Mouse (Mus musculus): Measurements from ENCODE around the gene Mlycd.

Gene Mlycd

DNA sequence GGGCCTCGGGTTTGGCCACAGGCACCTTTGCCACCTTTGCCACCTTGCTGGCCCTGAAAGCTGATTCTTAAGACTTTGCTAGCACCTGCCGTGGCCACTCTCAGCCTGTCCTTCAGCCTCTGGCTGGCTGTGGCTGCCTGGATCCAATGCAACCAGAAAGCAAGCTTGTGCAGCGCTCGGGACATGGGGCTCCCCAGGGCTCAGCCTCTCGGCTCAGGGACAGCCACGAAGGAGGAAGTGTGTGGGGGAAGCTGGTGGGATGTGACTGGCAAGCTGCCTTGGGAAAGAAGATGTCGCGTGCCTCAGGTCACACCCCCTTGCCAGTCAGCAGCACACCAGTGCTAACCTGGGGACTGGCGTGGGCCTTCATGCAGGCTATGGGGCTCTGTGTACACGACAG, 30.1 kb downstream of the Mlycd start:
- Histone ChIP-seq H3K9me3 (ENCODE audit: low read length) (no peaks in the 10 kb centered on the region), H3K4me1 (replicated peaks; ENCODE audit: low read depth, low read length) (peaks cover 42% of the 10 kb centered on the region), H3K4me3 (replicated peaks; ENCODE audit: low read length) (no peak overlapping the region), H3K27me3 (ENCODE audit: insufficient read depth, low read length) (peaks cover 39% of the 10 kb centered on the region), H3K36me3 (ENCODE audit: insufficient read depth, low read length) (no peaks in the 10 kb centered on the region)
- TF ChIP-seq POU5F1 (IDR thresholded peaks at IDR 0.05; ENCODE audit: borderline replicate concordance, low read length) (no peak), NANOG (IDR thresholded peaks at IDR 0.05; ENCODE audit: borderline replicate concordance, low read length) (no peak), CTCF (conservative IDR thresholded peaks at IDR 0.05; ENCODE audit: low read length) (no peak)

GRCm38 (mm10) chr8:119425533-119425932, 30.9 kb downstream of the Mlycd start:
- no peaks in the 10 kb centered on the region for H3K9me3 ChIP-seq (ENCODE audit: low read length)
- no peak overlapping the region for H3K4me3 ChIP-seq (replicated peaks; ENCODE audit: low read length)
- peaks cover 41% of the 10 kb centered on the region for H3K4me1 ChIP-seq (replicated peaks; ENCODE audit: low read depth, low read length)
- peaks cover 42% of the 10 kb centered on the region for H3K27me3 ChIP-seq (ENCODE audit: insufficient read depth, low read length)
- no peak for TF ChIP-seq NANOG (IDR thresholded peaks at IDR 0.05; ENCODE audit: borderline replicate concordance, low read length)
- TF ChIP-seq CTCF (conservative IDR thresholded peaks at IDR 0.05; ENCODE audit: low read length), result no peak
- TF ChIP-seq POU5F1 (IDR thresholded peaks at IDR 0.05; ENCODE audit: borderline replicate concordance, low read length), result no peak
- no peaks in the 10 kb centered on the region for H3K36me3 ChIP-seq (ENCODE audit: insufficient read depth, low read length)

- TF ChIP-seq NANOG (IDR thresholded peaks at IDR 0.05; ENCODE audit: borderline replicate concordance, low read length), result no peak
- no peak for TF ChIP-seq POU5F1 (IDR thresholded peaks at IDR 0.05; ENCODE audit: borderline replicate concordance, low read length)
- TF ChIP-seq CTCF (conservative IDR thresholded peaks at IDR 0.05; ENCODE audit: low read length), result no peak
Observed at GRCm38 (mm10) chr8:119426069-119426735, 31.5 kb downstream of the Mlycd start.

DNA sequence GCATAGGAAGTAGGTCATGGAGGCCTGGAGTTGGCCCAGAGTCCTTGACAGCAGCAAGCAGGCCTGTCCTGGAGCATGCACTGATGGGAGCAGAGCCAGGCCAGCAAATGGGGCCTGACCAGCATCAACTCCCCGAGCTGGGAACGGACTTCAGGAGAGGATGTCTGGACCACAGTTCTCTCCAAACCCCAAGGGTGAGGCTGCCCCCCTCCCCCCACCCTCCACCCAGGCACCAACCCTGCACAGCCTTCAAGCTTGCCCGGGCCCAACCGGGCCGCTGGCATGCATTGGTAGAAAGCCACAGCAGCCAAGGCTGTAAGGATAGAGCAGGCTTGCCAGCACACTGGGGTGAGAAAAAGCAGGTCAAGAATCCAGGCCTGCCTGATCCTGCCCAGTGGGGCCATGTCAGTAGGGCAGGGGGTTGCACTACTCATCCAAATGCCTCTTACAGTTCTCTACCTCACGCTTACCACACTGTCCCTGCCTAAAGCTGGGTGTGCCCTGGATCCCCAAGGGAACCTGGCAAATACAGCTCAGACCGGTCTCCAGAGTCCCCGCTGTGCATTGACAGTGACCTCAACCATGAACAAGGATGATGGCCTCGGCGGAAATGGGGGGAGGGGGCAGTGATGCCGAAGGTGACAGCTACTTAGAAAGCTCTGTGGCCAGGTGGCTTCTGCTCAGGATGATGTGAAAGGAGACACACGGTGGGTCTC, 33.1 kb downstream of the Mlycd start:
- TF ChIP-seq POU5F1 (IDR thresholded peaks at IDR 0.05; ENCODE audit: borderline replicate concordance, low read length), result no peak
- TF ChIP-seq CTCF (conservative IDR thresholded peaks at IDR 0.05; ENCODE audit: low read length), result no peak
- TF ChIP-seq NANOG (IDR thresholded peaks at IDR 0.05; ENCODE audit: borderline replicate concordance, low read length), result no peak
- no peaks in the 10 kb centered on the region for H3K9me3 ChIP-seq (ENCODE audit: low read length)
- H3K36me3 ChIP-seq (ENCODE audit: insufficient read depth, low read length), result no peaks in the 10 kb centered on the region
- no peak overlapping the region for H3K4me3 ChIP-seq (replicated peaks; ENCODE audit: low read length)
- H3K27me3 ChIP-seq (ENCODE audit: insufficient read depth, low read length), result peaks cover 25% of the 10 kb centered on the region; the same call in 1 of the 2 replicates
- peaks cover 28% of the 10 kb centered on the region for H3K4me1 ChIP-seq (replicated peaks; ENCODE audit: low read depth, low read length)

More at GRCm38 (mm10) chr8:119426069-119426735, 31.5 kb downstream of the Mlycd start:
- Histone ChIP-seq H3K27me3 (ENCODE audit: insufficient read depth, low read length) (peaks cover 38% of the 10 kb centered on the region), H3K9me3 (ENCODE audit: low read length) (no peaks in the 10 kb centered on the region), H3K36me3 (ENCODE audit: insufficient read depth, low read length) (no peaks in the 10 kb centered on the region), H3K4me3 (replicated peaks; ENCODE audit: low read length) (no peak overlapping the region), H3K4me1 (replicated peaks; ENCODE audit: low read depth, low read length) (peaks cover 34% of the 10 kb centered on the region)

DNA sequence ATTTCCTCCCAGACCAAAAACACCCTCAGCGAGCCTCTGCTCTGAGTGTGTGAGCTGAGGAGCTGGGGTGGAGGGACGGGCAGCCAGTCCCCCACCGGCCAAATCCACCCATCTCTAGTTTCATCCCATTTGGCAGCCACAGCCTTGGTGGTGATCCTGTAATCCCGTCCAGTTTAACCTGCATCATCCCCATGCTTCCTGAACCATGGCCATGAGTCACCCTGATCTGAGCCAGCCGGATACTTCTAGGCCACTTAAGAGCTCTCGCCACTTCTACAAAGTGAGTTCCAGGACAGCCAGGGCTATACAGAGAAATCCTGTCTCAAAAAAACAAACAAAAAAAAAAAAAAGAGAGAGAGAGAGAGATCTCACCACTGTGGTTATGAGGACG, 33.7 kb downstream of the Mlycd start:
- H3K27me3 ChIP-seq (ENCODE audit: insufficient read depth, low read length), result 0 out of 2 replicates have a peak, but pooled peaks cover 25% of the 10 kb centered on the region
- H3K36me3 ChIP-seq (ENCODE audit: insufficient read depth, low read length), result no peaks in the 10 kb centered on the region
- TF ChIP-seq NANOG (IDR thresholded peaks at IDR 0.05; ENCODE audit: borderline replicate concordance, low read length) (no peak), POU5F1 (IDR thresholded peaks at IDR 0.05; ENCODE audit: borderline replicate concordance, low read length) (no peak), CTCF (conservative IDR thresholded peaks at IDR 0.05; ENCODE audit: low read length) (no peak)
- H3K4me3 ChIP-seq (replicated peaks; ENCODE audit: low read length), result no peak overlapping the region
- H3K4me1 ChIP-seq (replicated peaks; ENCODE audit: low read depth, low read length), result peaks cover 23% of the 10 kb centered on the region
- no peaks in the 10 kb centered on the region for H3K9me3 ChIP-seq (ENCODE audit: low read length)

GRCm38 (mm10) chr8:119428766-119429327, 34.2 kb downstream of the Mlycd start:
- H3K4me1 ChIP-seq (replicated peaks; ENCODE audit: low read depth, low read length), result peaks cover 19% of the 10 kb centered on the region
- no peaks in the 10 kb centered on the region for H3K36me3 ChIP-seq (ENCODE audit: insufficient read depth, low read length)
- H3K27me3 ChIP-seq (ENCODE audit: insufficient read depth, low read length), result 0 out of 2 replicates have a peak, but pooled peaks cover 25% of the 10 kb centered on the region
- H3K4me3 ChIP-seq (replicated peaks; ENCODE audit: low read length), result no peak overlapping the region
- TF ChIP-seq NANOG (IDR thresholded peaks at IDR 0.05; ENCODE audit: borderline replicate concordance, low read length), result no peak
- no peak for TF ChIP-seq POU5F1 (IDR thresholded peaks at IDR 0.05; ENCODE audit: borderline replicate concordance, low read length)
- TF ChIP-seq CTCF (conservative IDR thresholded peaks at IDR 0.05; ENCODE audit: low read length), result no peak
- no peaks in the 10 kb centered on the region for H3K9me3 ChIP-seq (ENCODE audit: low read length)

- no peaks in the 10 kb centered on the region for H3K36me3 ChIP-seq (ENCODE audit: insufficient read depth, low read length)
- TF ChIP-seq NANOG (IDR thresholded peaks at IDR 0.05; ENCODE audit: borderline replicate concordance, low read length) (no peak), POU5F1 (IDR thresholded peaks at IDR 0.05; ENCODE audit: borderline replicate concordance, low read length) (no peak), CTCF (conservative IDR thresholded peaks at IDR 0.05; ENCODE audit: low read length) (no peak)
- peaks cover 12% of the 10 kb centered on the region for H3K4me1 ChIP-seq (replicated peaks; ENCODE audit: low read depth, low read length)
- no peak overlapping the region for H3K4me3 ChIP-seq (replicated peaks; ENCODE audit: low read length)
- peaks cover 20% of the 10 kb centered on the region; the same call in 1 of the 2 replicates for H3K27me3 ChIP-seq (ENCODE audit: insufficient read depth, low read length)
- no peaks in the 10 kb centered on the region for H3K9me3 ChIP-seq (ENCODE audit: low read length)
Observed at GRCm38 (mm10) chr8:119429552-119429951, 34.9 kb downstream of the Mlycd start.

GRCm38 (mm10) chr8:119430250-119430649, 35.6 kb downstream of the Mlycd start:
- no peak overlapping the region for H3K4me3 ChIP-seq (replicated peaks; ENCODE audit: low read length)

More at GRCm38 (mm10) chr8:119430250-119430649, 35.6 kb downstream of the Mlycd start:
- no peaks in the 10 kb centered on the region for H3K9me3 ChIP-seq (ENCODE audit: low read length)
- peaks cover 9% of the 10 kb centered on the region for H3K4me1 ChIP-seq (replicated peaks; ENCODE audit: low read depth, low read length)
- H3K27me3 ChIP-seq (ENCODE audit: insufficient read depth, low read length), result peaks cover 20% of the 10 kb centered on the region
- no peaks in the 10 kb centered on the region for H3K36me3 ChIP-seq (ENCODE audit: insufficient read depth, low read length)
- TF ChIP-seq POU5F1 (IDR thresholded peaks at IDR 0.05; ENCODE audit: borderline replicate concordance, low read length), result no peak
- no peak for TF ChIP-seq NANOG (IDR thresholded peaks at IDR 0.05; ENCODE audit: borderline replicate concordance, low read length)
- no peak for TF ChIP-seq CTCF (conservative IDR thresholded peaks at IDR 0.05; ENCODE audit: low read length)

Data from E14TG2a.4 (cell line).